Mouse (Mus musculus) kidney, adult 2 months (tissue): ENCODE data around the gene Gdpd2. TPM values are rescaled to one million over a fixed set of nuclear protein-coding genes. Genes with fewer than 3 reads are reported as not detected.

Experiments used
- DNase-seq: peaks from one replicate; pipeline ENCODE4 v3.0.0; 2021
- H3K27ac ChIP-seq: fragments of 200-500 bp; 2 replicates; pipeline ENCODE4 v1.5.1; 2012; ENCODE audit warnings: low read depth, low read length, control low read depth, inconsistent platforms; ENCODE audit not compliant: insufficient read depth
- H3K27me3 ChIP-seq: fragments of 200-500 bp; replicated peaks from 2 replicates; pipeline ENCODE4 v1.6.1; 2012; ENCODE audit warnings: mild to moderate bottlenecking, moderate library complexity, low read length, inconsistent platforms; ENCODE audit not compliant: control insufficient read depth, insufficient read depth
- H3K36me3 ChIP-seq: fragments of 200-500 bp; 2 replicates; pipeline ENCODE4 v1.6.1; 2012; ENCODE audit warnings: mild to moderate bottlenecking, moderate library complexity, low read length, inconsistent platforms; ENCODE audit not compliant: control insufficient read depth, insufficient read depth
- H3K4me1 ChIP-seq: fragments of 200-500 bp; 2 replicates; pipeline ENCODE4 v1.6.1; 2011; ENCODE audit warnings: low read length; ENCODE audit not compliant: control insufficient read depth, insufficient read depth
- H3K4me3 ChIP-seq: fragments of 200-500 bp; 2 replicates; pipeline ENCODE4 v1.5.1; 2011; ENCODE audit warnings: mild to moderate bottlenecking, low read depth, low read length, control low read depth; ENCODE audit not compliant: insufficient read depth
- CTCF ChIP-seq: fragments of 200-500 bp; conservative IDR thresholded peaks from 2 replicates; pipeline ENCODE4 v1.5.1; 2011; ENCODE audit warnings: low read depth, mild to moderate bottlenecking, control low read depth, low read length, moderate library complexity, mixed read lengths; ENCODE audit not compliant: insufficient read depth, insufficient read length
- POLR2A ChIP-seq: fragments of 200-500 bp; IDR thresholded peaks from one replicate; pipeline ENCODE4 v1.6.1; 2011; ENCODE audit warnings: low read depth, low read length, control low read depth
- WGBS: fragments of 180-500 bp; shearing (Covaris S2); methylation state at CpG from one replicate; pipeline ENCODE4 v1.1.7; 2018; 5-methylcytosine and 5-hydroxymethylcytosine counted together
- polyA plus RNA-seq: library from polyadenylated mRNA; depleted of rRNA; stranded (reverse); fragments of >200 nt; gene quantifications from 2 replicates; pipeline ENCODE4 v1.2.3, GENCODE M21; 2012; rRNA removed

Gene Gdpd2
- polyA plus RNA-seq, 1 experiment = 1.1 TPM

DNA sequence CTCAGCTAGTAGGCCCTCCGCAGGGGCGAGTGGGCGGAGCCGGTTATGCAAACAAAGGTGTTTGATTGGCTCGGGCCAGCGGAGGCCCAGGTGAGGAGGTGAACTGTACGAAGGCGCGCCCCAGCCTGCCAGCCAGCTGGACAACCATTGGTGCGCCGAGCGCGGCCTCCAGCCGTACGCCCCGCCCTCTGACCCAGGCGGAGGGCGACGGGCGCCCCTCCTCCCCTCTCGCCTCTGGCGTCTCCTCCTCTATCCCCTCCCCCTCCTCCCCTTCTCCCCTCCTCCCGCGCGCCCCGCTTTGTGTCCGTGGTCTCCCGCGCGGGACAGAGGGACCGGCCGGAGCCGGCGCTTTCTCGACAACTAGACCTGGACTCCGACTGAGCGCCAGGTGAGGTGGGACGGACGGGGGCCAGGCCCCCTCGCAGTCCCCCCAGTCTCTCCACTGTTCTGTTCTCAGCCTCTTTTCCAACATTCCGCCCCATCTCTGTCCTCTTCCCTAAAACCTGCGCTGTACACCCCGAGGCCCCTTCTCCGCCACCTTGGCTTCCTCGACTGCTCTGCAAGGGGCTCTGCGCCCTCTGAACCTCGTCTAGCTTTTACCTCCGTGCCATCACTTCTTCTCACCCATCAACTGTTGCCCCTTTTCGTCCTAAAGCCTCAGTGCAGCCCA lies 47.4 kb downstream of the Gdpd2 start:
- H3K27me3 ChIP-seq = no peaks in the 10 kb centered on the region
- DNase-seq = peak; percentile 92
- H3K4me3 ChIP-seq = peak overlapping the region; percentile 74
- H3K4me1 ChIP-seq = no peaks in the 10 kb centered on the region; the same call in 1 of the 2 replicates
- TF ChIP-seq POLR2A (no peak), CTCF (no peak)
- WGBS = 4% methylated on average over 18 of the region's 49 CpGs
- peak overlapping the region; percentile 88 for H3K27ac ChIP-seq
- no peaks in the 10 kb centered on the region for H3K36me3 ChIP-seq

DNA sequence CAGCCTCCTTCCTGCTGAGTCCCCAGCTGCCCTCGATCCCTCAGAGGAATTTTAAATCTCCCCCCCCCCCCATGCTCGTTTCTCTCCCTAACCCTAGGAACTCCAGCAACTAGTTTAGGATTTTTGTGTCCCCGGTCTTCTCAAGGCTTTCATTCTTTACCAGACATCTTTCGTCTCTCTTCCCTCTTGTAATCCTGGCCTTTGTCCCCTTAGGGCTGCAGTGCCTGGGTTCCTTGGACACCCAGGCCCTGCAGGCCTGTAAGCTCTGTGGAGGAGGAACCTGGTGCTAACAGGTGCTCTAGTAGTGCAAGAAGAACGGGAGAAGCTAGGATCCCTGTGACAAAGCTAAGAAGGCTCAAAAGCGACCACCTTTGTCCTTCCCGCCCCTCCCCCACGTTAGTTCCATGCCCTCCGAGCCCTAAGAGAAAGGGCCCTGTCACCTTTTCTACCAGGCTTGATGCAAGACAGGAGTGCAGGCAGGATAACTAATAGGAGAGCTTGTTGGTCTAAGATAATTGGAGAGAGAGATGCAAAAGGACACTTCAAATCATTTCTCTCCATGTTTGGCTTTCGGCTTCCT lies 48.1 kb downstream of the Gdpd2 start:
- 13% methylated on average over 10 of the region's 10 CpGs for WGBS
- Histone ChIP-seq H3K27ac (peak overlapping the region; percentile 88), H3K36me3 (no peaks in the 10 kb centered on the region), H3K4me3 (peak overlapping the region; percentile 74), H3K4me1 (no peaks in the 10 kb centered on the region; the same call in 1 of the 2 replicates), H3K27me3 (no peaks in the 10 kb centered on the region)
- DNase-seq = no peak
- TF ChIP-seq CTCF (no peak), POLR2A (no peak)

DNA sequence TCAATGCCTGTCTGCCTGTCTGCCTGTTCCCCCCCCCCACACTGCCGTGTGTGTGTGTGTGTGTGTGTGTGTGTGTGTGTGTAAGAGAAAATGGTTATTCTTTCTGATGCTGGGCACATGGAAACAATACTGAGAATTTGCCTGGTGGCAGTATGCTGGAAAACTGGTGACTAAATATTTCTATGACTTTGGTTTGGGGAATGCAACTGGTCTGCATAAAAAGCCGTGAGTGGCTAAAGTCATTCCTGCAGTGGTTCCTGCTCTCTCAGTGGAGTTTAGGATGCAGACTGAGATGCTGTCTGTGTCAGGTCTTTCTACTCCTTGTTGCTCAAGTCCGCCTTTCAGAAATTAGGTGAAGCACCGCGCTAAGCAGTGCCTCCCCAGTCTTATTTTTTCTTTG lies 48.7 kb downstream of the Gdpd2 start:
- H3K4me3 ChIP-seq = no peak overlapping the region; the same call in 1 of the 2 replicates
- H3K27ac ChIP-seq = no peak overlapping the region
- WGBS = 50% methylated on average over 5 of the region's 5 CpGs
- H3K27me3 ChIP-seq = no peaks in the 10 kb centered on the region
- TF ChIP-seq CTCF (no peak), POLR2A (no peak)
- no peaks in the 10 kb centered on the region; the same call in 1 of the 2 replicates for H3K4me1 ChIP-seq
- DNase-seq = no peak
- no peaks in the 10 kb centered on the region for H3K36me3 ChIP-seq

Other genes starting within 250 kb of the Gdpd2 start
- 38.4 and 47.9 TPM in 2 replicates for gene Igbp1, start 235.6 kb upstream of the Gdpd2 start, polyA plus RNA-seq
- gene Dgat2l6, start 205.0 kb upstream of the Gdpd2 start, polyA plus RNA-seq = not detected in 2 replicates
- not detected in 2 replicates for gene Awat1, start 157.6 kb upstream of the Gdpd2 start, polyA plus RNA-seq
- gene P2ry4, start 135.0 kb upstream of the Gdpd2 start, polyA plus RNA-seq = not detected in 2 replicates
- not detected in 2 replicates for gene Arr3, start 124.4 kb upstream of the Gdpd2 start, polyA plus RNA-seq
- 0.10 and 0.11 TPM in 2 replicates for gene Kif4, start 104.1 kb upstream of the Gdpd2 start, polyA plus RNA-seq
- gene Pdzd11, start 103.3 kb upstream of the Gdpd2 start, polyA plus RNA-seq = 31.2 and 36.6 TPM in 2 replicates
- gene Dlg3, start 37.8 kb downstream of the Gdpd2 start, polyA plus RNA-seq = 12.2 and 13.9 TPM in 2 replicates